Mouse (Mus musculus) Muller cell, postnatal 12 days (primary cell): ENCODE data around the gene Sugt1.

ENCODE experiments used
- DNase-seq: peaks from one replicate; pipeline ENCODE4 v3.0.0-alpha.2; 2015; ENCODE audit errors: inconsistent ontology term

The Sugt1 gene

DNA sequence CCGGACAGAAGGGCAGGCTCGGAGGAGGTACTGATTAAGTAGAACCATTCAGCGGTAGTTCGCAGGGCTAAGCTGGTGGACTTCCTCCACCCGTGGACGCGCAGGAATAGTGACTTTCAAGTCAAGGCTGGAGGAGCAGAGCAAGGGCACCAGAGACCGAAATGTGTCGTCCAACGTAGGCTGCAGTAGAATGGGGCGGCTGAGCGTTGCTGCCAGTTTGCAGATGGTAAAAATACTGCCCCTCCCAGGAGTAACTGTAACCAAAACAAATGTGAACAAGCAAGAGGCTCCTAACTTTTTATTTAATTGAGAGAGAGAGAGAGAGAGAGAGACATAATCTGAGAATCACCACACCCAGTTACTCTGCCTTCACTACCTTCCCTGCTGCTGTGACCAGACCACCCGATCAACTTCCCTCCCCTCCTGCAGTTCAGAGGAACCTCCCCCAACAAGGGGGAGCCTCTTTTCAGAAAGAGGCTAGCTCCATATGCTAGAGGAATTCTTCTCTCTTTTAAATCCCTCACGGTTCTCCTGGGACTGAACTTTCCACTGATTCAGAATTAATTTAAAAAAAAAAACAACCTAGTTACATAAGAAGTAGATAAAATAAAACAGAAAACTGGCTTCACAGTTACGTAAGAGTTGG lies 89.7 kb downstream of the Sugt1 start:
- DNase-seq = no peak

GRCm38 (mm10) chr14:79677891-79678687 lies 90.6 kb downstream of the Sugt1 start:
- no peak for DNase-seq

GRCm38 (mm10) chr14:79680652-79681051 lies 93.2 kb downstream of the Sugt1 start:
- DNase-seq = no peak
